Mouse (Mus musculus) bone marrow, adult 2 months (tissue): ENCODE measurements around the gene Ppm1l.

Source experiments
- CTCF ChIP-seq: fragments of 200-500 bp; IDR thresholded peaks from 2 replicates; pipeline ENCODE4 v1.5.1; 2011; ENCODE audit warnings: low read length, control low read depth; ENCODE audit not compliant: control insufficient read depth, insufficient read depth
- POLR2A ChIP-seq: fragments of 200-500 bp; IDR thresholded peaks from 2 replicates; pipeline ENCODE4 v1.6.1; 2011; ENCODE audit warnings: low read depth, mild to moderate bottlenecking, control low read depth, low read length, borderline replicate concordance; ENCODE audit not compliant: control insufficient read depth

- TF ChIP-seq CTCF (no peak), POLR2A (no peak)
Measured at GRCm38 (mm10) chr3:69487471-69487870, 170.8 kb downstream of the Ppm1l start.
